Mouse (Mus musculus): ENCODE results near the gene Rcn3. TPM values are rescaled to one million over a fixed set of nuclear protein-coding genes. Genes with fewer than 3 reads are reported as not detected.

The Rcn3 gene
- total and polyA plus RNA-seq, 2 experiments from 2014 or later, result 24.2 to 31.9 TPM

GRCm38 (mm10) chr7:45053117-45053930, 38.7 kb downstream of the Rcn3 start:
- Histone ChIP-seq H3K9ac (replicated peaks; ENCODE audit: low read length, poor library complexity, severe bottlenecking) (peak overlapping the region; percentile 96), H3K27ac (ENCODE audit: low read depth, low read length) (peak overlapping the region; percentile 99), H3K4me3 (ENCODE audit: low read depth, low read length) (peak overlapping the region; percentile 81), H3K9me3 (ENCODE audit: low read length) (no peaks in the 10 kb centered on the region), H3K4me2 (ENCODE audit: low read depth, low read length, poor library complexity, severe bottlenecking) (peak overlapping the region; percentile 93), H3K27me3 (ENCODE audit: insufficient read depth, low read length) (no peaks in the 10 kb centered on the region), H3K36me3 (ENCODE audit: insufficient read depth, low read length) (peaks cover 19% of the 10 kb centered on the region), H3K4me1 (ENCODE audit: insufficient read depth, low read length) (peaks cover 4% of the 10 kb centered on the region; the same call in 1 of the 2 replicates)
- DNase-seq (ENCODE audit: low spot score), result peak; percentile 85
- peak; percentile 45 for ATAC-seq (ENCODE audit: low FRiP score)
- 2% methylated on average over 26 of the region's 59 CpGs for WGBS
- no peak for TF ChIP-seq CTCF (IDR thresholded peaks at IDR 0.05)

DNA sequence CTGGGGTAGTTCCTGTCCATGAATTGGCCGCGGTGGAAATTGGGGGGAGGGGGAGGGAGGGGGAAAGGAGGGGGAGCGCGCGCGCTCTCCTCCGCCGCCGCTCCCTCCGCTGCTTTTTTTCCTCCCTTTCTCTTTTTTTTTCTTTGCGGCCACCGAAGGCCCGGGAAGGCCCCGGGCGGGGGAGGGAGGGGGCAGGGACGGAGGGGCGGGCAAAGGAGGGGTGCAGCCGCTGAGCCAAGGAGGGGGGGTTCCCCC, 39.2 kb downstream of the Rcn3 start, which contains the start of gene Prr12:
Prr12 (minus strand) TSS at position 20 of the 255 bp plus-strand sequence.
- H3K9ac ChIP-seq (replicated peaks; ENCODE audit: low read length, poor library complexity, severe bottlenecking), result peak within 1 kb of the TSS; percentile 96
- peak; percentile 63 for DNase-seq (ENCODE audit: low spot score)
- under 1% methylated on average over 15 of the region's 18 CpGs for WGBS
- peaks cover 4% of the 10 kb centered on the region; the same call in 1 of the 2 replicates for H3K4me1 ChIP-seq (ENCODE audit: insufficient read depth, low read length)
- no peaks in the 10 kb centered on the region for H3K9me3 ChIP-seq (ENCODE audit: low read length)
- peaks cover 24% of the 10 kb centered on the region for H3K36me3 ChIP-seq (ENCODE audit: insufficient read depth, low read length)
- TF ChIP-seq CTCF (IDR thresholded peaks at IDR 0.05), result no peak
- peak within 1 kb of the TSS; percentile 81 for H3K4me3 ChIP-seq (ENCODE audit: low read depth, low read length)
- peak within 1 kb of the TSS; percentile 93 for H3K4me2 ChIP-seq (ENCODE audit: low read depth, low read length, poor library complexity, severe bottlenecking)
- H3K27ac ChIP-seq (ENCODE audit: low read depth, low read length), result peak within 1 kb of the TSS; percentile 99
- 0 out of 2 replicates have a peak, but pooled peaks have one; percentile 5 for ATAC-seq (ENCODE audit: low FRiP score)
- H3K27me3 ChIP-seq (ENCODE audit: insufficient read depth, low read length), result no peaks in the 10 kb centered on the region

- under 1% methylated on average over 31 of the region's 38 CpGs for WGBS
- Histone ChIP-seq H3K4me1 (ENCODE audit: insufficient read depth, low read length) (peaks cover 4% of the 10 kb centered on the region; the same call in 1 of the 2 replicates), H3K9ac (replicated peaks; ENCODE audit: low read length, poor library complexity, severe bottlenecking) (peak overlapping the region; percentile 96), H3K4me3 (ENCODE audit: low read depth, low read length) (peak overlapping the region; percentile 81), H3K9me3 (ENCODE audit: low read length) (no peaks in the 10 kb centered on the region), H3K27ac (ENCODE audit: low read depth, low read length) (peak overlapping the region; percentile 99), H3K36me3 (ENCODE audit: insufficient read depth, low read length) (peaks cover 29% of the 10 kb centered on the region), H3K4me2 (ENCODE audit: low read depth, low read length, poor library complexity, severe bottlenecking) (peak overlapping the region; percentile 93), H3K27me3 (ENCODE audit: insufficient read depth, low read length) (no peaks in the 10 kb centered on the region)
- DNase-seq (ENCODE audit: low spot score) (no peak), ATAC-seq (ENCODE audit: low FRiP score) (no peak)
- no peak for TF ChIP-seq CTCF (IDR thresholded peaks at IDR 0.05)
These were observed 39.7 kb downstream of the Rcn3 start for GRCm38 (mm10) chr7:45052181-45052861.

DNA sequence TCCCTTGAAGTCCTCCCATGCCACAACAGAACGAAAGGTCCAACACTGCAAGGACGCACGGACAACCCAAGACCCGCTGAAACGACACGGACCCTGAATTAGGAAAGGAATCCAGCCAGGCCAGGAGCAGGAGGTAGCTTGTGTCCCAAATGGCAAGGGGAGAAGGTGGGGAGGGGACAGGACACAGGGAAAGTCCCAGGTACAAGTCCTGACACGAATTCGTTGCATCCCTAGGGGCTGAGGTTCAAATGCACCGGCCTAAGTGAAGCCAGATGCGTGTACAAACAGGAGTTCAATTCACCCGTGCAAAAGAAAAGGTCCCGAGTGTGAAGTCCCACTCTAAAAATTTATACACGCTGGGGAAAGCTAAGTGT, 40.4 kb downstream of the Rcn3 start:
- Histone ChIP-seq H3K4me3 (ENCODE audit: low read depth, low read length) (peak overlapping the region; percentile 81), H3K9ac (replicated peaks; ENCODE audit: low read length, poor library complexity, severe bottlenecking) (peak overlapping the region; percentile 96), H3K4me1 (ENCODE audit: insufficient read depth, low read length) (peaks cover 4% of the 10 kb centered on the region; the same call in 1 of the 2 replicates), H3K27me3 (ENCODE audit: insufficient read depth, low read length) (no peaks in the 10 kb centered on the region), H3K27ac (ENCODE audit: low read depth, low read length) (peak overlapping the region; percentile 99), H3K4me2 (ENCODE audit: low read depth, low read length, poor library complexity, severe bottlenecking) (peak overlapping the region; percentile 93), H3K9me3 (ENCODE audit: low read length) (no peaks in the 10 kb centered on the region), H3K36me3 (ENCODE audit: insufficient read depth, low read length) (peaks cover 36% of the 10 kb centered on the region)
- WGBS, result 5% methylated on average over 13 of the region's 13 CpGs
- no peak for TF ChIP-seq CTCF (IDR thresholded peaks at IDR 0.05)
- no peak for ATAC-seq (ENCODE audit: low FRiP score)
- no peak for DNase-seq (ENCODE audit: low spot score)

GRCm38 (mm10) chr7:45050945-45051600, 40.9 kb downstream of the Rcn3 start:
- H3K9me3 ChIP-seq (ENCODE audit: low read length), result no peaks in the 10 kb centered on the region
- ATAC-seq (ENCODE audit: low FRiP score), result peak; percentile 66
- DNase-seq (ENCODE audit: low spot score), result peak; percentile 97
- peaks cover 4% of the 10 kb centered on the region; the same call in 1 of the 2 replicates for H3K4me1 ChIP-seq (ENCODE audit: insufficient read depth, low read length)
- 6% methylated on average over 16 of the region's 16 CpGs for WGBS
- H3K9ac ChIP-seq (replicated peaks; ENCODE audit: low read length, poor library complexity, severe bottlenecking), result peak overlapping the region; percentile 96
- peak overlapping the region; percentile 81 for H3K4me3 ChIP-seq (ENCODE audit: low read depth, low read length)
- H3K4me2 ChIP-seq (ENCODE audit: low read depth, low read length, poor library complexity, severe bottlenecking), result peak overlapping the region; percentile 93
- no peak for TF ChIP-seq CTCF (IDR thresholded peaks at IDR 0.05)
- peaks cover 42% of the 10 kb centered on the region for H3K36me3 ChIP-seq (ENCODE audit: insufficient read depth, low read length)
- peak overlapping the region; percentile 99 for H3K27ac ChIP-seq (ENCODE audit: low read depth, low read length)
- no peaks in the 10 kb centered on the region for H3K27me3 ChIP-seq (ENCODE audit: insufficient read depth, low read length)
